Mouse (Mus musculus): ENCODE data around the gene Kif26a. TPM values are rescaled to one million over a fixed set of nuclear protein-coding genes. Genes with fewer than 3 reads are reported as not detected.

Kif26a gene
- polyA plus RNA-seq, 1 experiment from 2014 or later = 10.0 TPM

GRCm38 (mm10) chr12:112172214-112172613 lies 26.2 kb downstream of the Kif26a start:
- Histone ChIP-seq H3K27ac (replicated peaks) (peak overlapping the region; percentile 67), H3K4me1 (peaks cover 36% of the 10 kb centered on the region), H3K9me3 (no peaks in the 10 kb centered on the region), H3K4me3 (no peak overlapping the region), H3K4me2 (replicated peaks) (no peak overlapping the region), H3K36me3 (peaks cover 49% of the 10 kb centered on the region), H3K9ac (replicated peaks) (no peak overlapping the region), H3K27me3 (peaks cover 41% of the 10 kb centered on the region)
- 75% methylated on average over 8 of the region's 8 CpGs for WGBS
- no peak for ATAC-seq (ENCODE audit: low FRiP score, low read depth)

- no peak for ATAC-seq (ENCODE audit: low FRiP score, low read depth)
These were observed 31.7 kb downstream of the Kif26a start for GRCm38 (mm10) chr12:112177679-112178078.

GRCm38 (mm10) chr12:112179687-112180086 lies 33.7 kb downstream of the Kif26a start:
- Histone ChIP-seq H3K4me1 (peaks cover 27% of the 10 kb centered on the region), H3K36me3 (peaks cover 59% of the 10 kb centered on the region), H3K27me3 (peaks cover 30% of the 10 kb centered on the region), H3K9me3 (no peaks in the 10 kb centered on the region; the same call in 1 of the 2 replicates), H3K27ac (replicated peaks) (no peak overlapping the region), H3K4me2 (replicated peaks) (no peak overlapping the region), H3K9ac (replicated peaks) (no peak overlapping the region), H3K4me3 (no peak overlapping the region)
- WGBS = 89% methylated on average over 13 of the region's 13 CpGs
- no peak for ATAC-seq (ENCODE audit: low FRiP score, low read depth)

More at GRCm38 (mm10) chr12:112177679-112178078, 31.7 kb downstream of the Kif26a start:
- Histone ChIP-seq H3K9ac (replicated peaks) (no peak overlapping the region), H3K4me1 (peaks cover 12% of the 10 kb centered on the region), H3K4me3 (no peak overlapping the region), H3K27me3 (peaks cover 33% of the 10 kb centered on the region), H3K9me3 (no peaks in the 10 kb centered on the region; the same call in 1 of the 2 replicates), H3K36me3 (peaks cover 77% of the 10 kb centered on the region), H3K27ac (replicated peaks) (no peak overlapping the region), H3K4me2 (replicated peaks) (no peak overlapping the region)
- 93% methylated on average over 19 of the region's 19 CpGs for WGBS

- H3K4me1 ChIP-seq = peaks cover 27% of the 10 kb centered on the region
- peaks cover 35% of the 10 kb centered on the region for H3K36me3 ChIP-seq
- WGBS = 36% methylated on average over 7 of the region's 7 CpGs
- no peak overlapping the region for H3K4me3 ChIP-seq
- H3K9me3 ChIP-seq = no peaks in the 10 kb centered on the region; the same call in 1 of the 2 replicates
- H3K4me2 ChIP-seq (replicated peaks) = no peak overlapping the region
- H3K27ac ChIP-seq (replicated peaks) = 0 out of 2 replicates have a peak overlapping the region, but pooled peaks have one; percentile 0
- peaks cover 28% of the 10 kb centered on the region for H3K27me3 ChIP-seq
- peak overlapping the region; percentile 17; the same call in 1 of the 2 replicates for H3K9ac ChIP-seq (replicated peaks)
- no peak for ATAC-seq (ENCODE audit: low FRiP score, low read depth)
These were observed 36.1 kb downstream of the Kif26a start for GRCm38 (mm10) chr12:112181921-112182608.

GRCm38 (mm10) chr12:112182609-112182955 lies 36.6 kb downstream of the Kif26a start:
- Histone ChIP-seq H3K36me3 (peaks cover 30% of the 10 kb centered on the region), H3K27me3 (peaks cover 28% of the 10 kb centered on the region), H3K4me1 (peaks cover 27% of the 10 kb centered on the region), H3K9me3 (no peaks in the 10 kb centered on the region; the same call in 1 of the 2 replicates), H3K9ac (replicated peaks) (peak overlapping the region; percentile 17; the same call in 1 of the 2 replicates), H3K4me3 (no peak overlapping the region), H3K4me2 (replicated peaks) (no peak overlapping the region), H3K27ac (replicated peaks) (no peak overlapping the region; the same call in 1 of the 2 replicates)
- 47% methylated on average over 7 of the region's 7 CpGs for WGBS
- no peak for ATAC-seq (ENCODE audit: low FRiP score, low read depth)

GRCm38 (mm10) chr12:112183675-112184074 lies 37.7 kb downstream of the Kif26a start:
- ATAC-seq (ENCODE audit: low FRiP score, low read depth) = no peak
- Histone ChIP-seq H3K4me3 (no peak overlapping the region), H3K9ac (replicated peaks) (0 out of 2 replicates have a peak overlapping the region, but pooled peaks have one; percentile 2), H3K4me2 (replicated peaks) (no peak overlapping the region), H3K4me1 (peaks cover 31% of the 10 kb centered on the region), H3K27ac (replicated peaks) (0 out of 2 replicates have a peak overlapping the region, but pooled peaks have one; percentile 7), H3K9me3 (no peaks in the 10 kb centered on the region; the same call in 1 of the 2 replicates), H3K27me3 (peaks cover 22% of the 10 kb centered on the region), H3K36me3 (peaks cover 19% of the 10 kb centered on the region)
- 75% methylated on average over 6 of the region's 6 CpGs for WGBS

GRCm38 (mm10) chr12:112184390-112184789 lies 38.4 kb downstream of the Kif26a start:
- peaks cover 12% of the 10 kb centered on the region for H3K36me3 ChIP-seq
- no peak overlapping the region for H3K4me3 ChIP-seq
- H3K9ac ChIP-seq (replicated peaks) = peak overlapping the region; percentile 39; the same call in 1 of the 2 replicates
- H3K4me1 ChIP-seq = peaks cover 31% of the 10 kb centered on the region
- ATAC-seq (ENCODE audit: low FRiP score, low read depth) = no peak
- H3K27ac ChIP-seq (replicated peaks) = no peak overlapping the region; the same call in 1 of the 2 replicates
- H3K9me3 ChIP-seq = no peaks in the 10 kb centered on the region; the same call in 1 of the 2 replicates
- no peak overlapping the region for H3K4me2 ChIP-seq (replicated peaks)
- peaks cover 22% of the 10 kb centered on the region for H3K27me3 ChIP-seq
- 55% methylated on average over 3 of the region's 3 CpGs for WGBS

GRCm38 (mm10) chr12:112186899-112187298 lies 40.9 kb downstream of the Kif26a start:
- 87% methylated on average over 6 of the region's 6 CpGs for WGBS
- H3K27ac ChIP-seq (replicated peaks) = no peak overlapping the region
- no peak overlapping the region for H3K9ac ChIP-seq (replicated peaks)
- H3K4me1 ChIP-seq = peaks cover 27% of the 10 kb centered on the region
- no peaks in the 10 kb centered on the region for H3K9me3 ChIP-seq
- peaks cover 18% of the 10 kb centered on the region; the same call in 1 of the 2 replicates for H3K27me3 ChIP-seq
- H3K36me3 ChIP-seq = no peaks in the 10 kb centered on the region
- no peak overlapping the region for H3K4me2 ChIP-seq (replicated peaks)
- no peak overlapping the region for H3K4me3 ChIP-seq
- no peak for ATAC-seq (ENCODE audit: low FRiP score, low read depth)

- Histone ChIP-seq H3K4me3 (no peak overlapping the region), H3K9me3 (no peaks in the 10 kb centered on the region), H3K4me1 (peaks cover 20% of the 10 kb centered on the region), H3K36me3 (no peaks in the 10 kb centered on the region), H3K27me3 (peaks cover 14% of the 10 kb centered on the region; the same call in 1 of the 2 replicates), H3K27ac (replicated peaks) (no peak overlapping the region), H3K4me2 (replicated peaks) (no peak overlapping the region), H3K9ac (replicated peaks) (no peak overlapping the region)
- WGBS = 51% methylated on average over 6 of the region's 6 CpGs
- ATAC-seq (ENCODE audit: low FRiP score, low read depth) = no peak
These were observed 45.7 kb downstream of the Kif26a start for GRCm38 (mm10) chr12:112191753-112192152.

GRCm38 (mm10) chr12:112195019-112195418 lies 49.0 kb downstream of the Kif26a start:
- H3K27ac ChIP-seq (replicated peaks) = peak overlapping the region; percentile 40
- 5% methylated on average over 13 of the region's 13 CpGs for WGBS
- H3K9ac ChIP-seq (replicated peaks) = no peak overlapping the region; the same call in 1 of the 2 replicates
- H3K4me2 ChIP-seq (replicated peaks) = peak overlapping the region; percentile 35
- peaks cover 15% of the 10 kb centered on the region for H3K27me3 ChIP-seq
- H3K4me3 ChIP-seq = no peak overlapping the region; the same call in 1 of the 2 replicates
- no peaks in the 10 kb centered on the region for H3K36me3 ChIP-seq
- ATAC-seq (ENCODE audit: low FRiP score, low read depth) = peak; percentile 23; the same call in 1 of the 2 replicates
- no peaks in the 10 kb centered on the region for H3K9me3 ChIP-seq
- peaks cover 29% of the 10 kb centered on the region for H3K4me1 ChIP-seq

GRCm38 (mm10) chr12:112196562-112196961 lies 50.6 kb downstream of the Kif26a start:
- peaks cover 33% of the 10 kb centered on the region for H3K4me1 ChIP-seq
- H3K9ac ChIP-seq (replicated peaks) = no peak overlapping the region
- WGBS = 89% methylated on average over 10 of the region's 10 CpGs

GRCm38 (mm10) chr12:112199363-112199762 lies 53.4 kb downstream of the Kif26a start:
- H3K27ac ChIP-seq (replicated peaks) = no peak overlapping the region
- no peak overlapping the region for H3K4me3 ChIP-seq
- H3K9me3 ChIP-seq = no peaks in the 10 kb centered on the region
- H3K9ac ChIP-seq (replicated peaks) = no peak overlapping the region
- ATAC-seq (ENCODE audit: low FRiP score, low read depth) = no peak
- 90% methylated on average over 3 of the region's 3 CpGs for WGBS
- H3K4me2 ChIP-seq (replicated peaks) = no peak overlapping the region
- peaks cover 32% of the 10 kb centered on the region for H3K4me1 ChIP-seq
- H3K36me3 ChIP-seq = no peaks in the 10 kb centered on the region
- peaks cover 22% of the 10 kb centered on the region for H3K27me3 ChIP-seq

More at GRCm38 (mm10) chr12:112196562-112196961, 50.6 kb downstream of the Kif26a start:
- Histone ChIP-seq H3K36me3 (no peaks in the 10 kb centered on the region), H3K27me3 (peaks cover 16% of the 10 kb centered on the region), H3K4me3 (no peak overlapping the region), H3K4me2 (replicated peaks) (no peak overlapping the region), H3K9me3 (no peaks in the 10 kb centered on the region), H3K27ac (replicated peaks) (peak overlapping the region; percentile 36; the same call in 1 of the 2 replicates)
- ATAC-seq (ENCODE audit: low FRiP score, low read depth) = no peak

All from midbrain, embryonic 12.5 days (tissue).